Mouse (Mus musculus): ENCODE data around the gene Flnc. TPM values are rescaled to one million over a fixed set of nuclear protein-coding genes. Genes with fewer than 3 reads are reported as not detected.
A peak's percentile ranks its signal among the peaks of the same experiment; 100 is the strongest.

Gene Flnc
- total and polyA plus RNA-seq, 2 experiments from 2014 or later = 1.2 to 11.1 TPM

GRCm38 (mm10) chr6:29507447-29508309 lies 74.6 kb downstream of the Flnc start, which contains the start of gene Kcp:
Kcp (minus strand) TSS chr6:29507952.
- Histone ChIP-seq H3K36me3 (ENCODE audit: insufficient read depth, low read length) (no peaks in the 10 kb centered on the region), H3K9ac (replicated peaks; ENCODE audit: low read length, poor library complexity, severe bottlenecking) (peak within 1 kb of the TSS; percentile 50), H3K4me3 (ENCODE audit: low read depth, low read length) (peak within 1 kb of the TSS; percentile 47), H3K27ac (ENCODE audit: low read depth, low read length) (no peak within 1 kb of the TSS), H3K27me3 (ENCODE audit: insufficient read depth, low read length) (peaks cover 19% of the 10 kb centered on the region; the same call in 1 of the 2 replicates), H3K4me1 (ENCODE audit: insufficient read depth, low read length) (peaks cover under 1% of the 10 kb centered on the region; the same call in 1 of the 2 replicates), H3K4me2 (ENCODE audit: low read depth, low read length, poor library complexity, severe bottlenecking) (peak within 1 kb of the TSS; percentile 62), H3K9me3 (ENCODE audit: low read length) (no peaks in the 10 kb centered on the region)
- no peak for TF ChIP-seq CTCF (IDR thresholded peaks at IDR 0.05)
- DNase-seq (ENCODE audit: low spot score) = no peak
- WGBS = 3% methylated on average over 40 of the region's 47 CpGs
- ATAC-seq (ENCODE audit: low FRiP score) = peak; percentile 44; the same call in 1 of the 2 replicates

GRCm38 (mm10) chr6:29509086-29509485 lies 76.0 kb downstream of the Flnc start:
- H3K27ac ChIP-seq (ENCODE audit: low read depth, low read length) = no peak overlapping the region

More at GRCm38 (mm10) chr6:29509086-29509485, 76.0 kb downstream of the Flnc start:
- Histone ChIP-seq H3K4me2 (ENCODE audit: low read depth, low read length, poor library complexity, severe bottlenecking) (no peak overlapping the region), H3K4me3 (ENCODE audit: low read depth, low read length) (no peak overlapping the region), H3K4me1 (ENCODE audit: insufficient read depth, low read length) (peaks cover 2% of the 10 kb centered on the region; the same call in 1 of the 2 replicates), H3K9me3 (ENCODE audit: low read length) (no peaks in the 10 kb centered on the region), H3K9ac (replicated peaks; ENCODE audit: low read length, poor library complexity, severe bottlenecking) (no peak overlapping the region), H3K36me3 (ENCODE audit: insufficient read depth, low read length) (no peaks in the 10 kb centered on the region), H3K27me3 (ENCODE audit: insufficient read depth, low read length) (peaks cover 19% of the 10 kb centered on the region; the same call in 1 of the 2 replicates)
- 52% methylated on average over 2 of the region's 2 CpGs for WGBS
- ATAC-seq (ENCODE audit: low FRiP score) (no peak), DNase-seq (ENCODE audit: low spot score) (no peak)
- TF ChIP-seq CTCF (IDR thresholded peaks at IDR 0.05) = no peak

Small RNA genes within 50 kb of the gene (microRNA-seq; reads per million reads assigned to microRNA genes)
- not detected for gene Gm26220 (ENCODE audit: borderline number of aligned reads)
- gene Gm44354 (ENCODE audit: borderline number of aligned reads) = not detected

Other genes with a start within 250 kb of the Flnc start
- gene Impdh1, start 216.9 kb upstream of the Flnc start, total RNA-seq (2014; rRNA removed) = 35.6 and 37.5 TPM in 2 replicates
- 60.6 and 62.1 TPM in 2 replicates for gene Impdh1, start 216.9 kb upstream of the Flnc start, polyA plus RNA-seq (2015; fragmentation: Nextera tagmentation; extraction: Ambion mirVana)
- 14.4 and 21.2 TPM in 2 replicates for gene Hilpda, start 160.8 kb upstream of the Flnc start, total RNA-seq (2014; rRNA removed)
- 24.2 and 25.4 TPM in 2 replicates for gene Hilpda, start 160.8 kb upstream of the Flnc start, polyA plus RNA-seq (2015; fragmentation: Nextera tagmentation; extraction: Ambion mirVana)
- 0.44 and 0.52 TPM in 2 replicates for gene Fam71f2, start 153.7 kb upstream of the Flnc start, total RNA-seq (2014; rRNA removed)
- gene Fam71f2, start 153.7 kb upstream of the Flnc start, polyA plus RNA-seq (2015; fragmentation: Nextera tagmentation; extraction: Ambion mirVana) = 0.52 and 0.58 TPM in 2 replicates
- gene Fam71f1, start 114.1 kb upstream of the Flnc start, total RNA-seq (2014; rRNA removed) = not detected in 2 replicates
- gene Fam71f1, start 114.1 kb upstream of the Flnc start, polyA plus RNA-seq (2015; fragmentation: Nextera tagmentation; extraction: Ambion mirVana) = not detected in 2 replicates
- gene Calu, start 85.2 kb upstream of the Flnc start, total RNA-seq (2014; rRNA removed) = 124 and 142 TPM in 2 replicates
- 124 and 131 TPM in 2 replicates for gene Calu, start 85.2 kb upstream of the Flnc start, polyA plus RNA-seq (2015; fragmentation: Nextera tagmentation; extraction: Ambion mirVana)
- 0.11 and 0.14 TPM in 2 replicates for gene Opn1sw, start 44.8 kb upstream of the Flnc start, total RNA-seq (2014; rRNA removed)
- 0.15 and 0.56 TPM in 2 replicates for gene Opn1sw, start 44.8 kb upstream of the Flnc start, polyA plus RNA-seq (2015; fragmentation: Nextera tagmentation; extraction: Ambion mirVana)
- gene Ccdc136, start 36.9 kb upstream of the Flnc start, total RNA-seq (2014; rRNA removed) = 54.4 and 77.6 TPM in 2 replicates
- 50.8 and 51.9 TPM in 2 replicates for gene Ccdc136, start 36.9 kb upstream of the Flnc start, polyA plus RNA-seq (2015; fragmentation: Nextera tagmentation; extraction: Ambion mirVana)
- 262 and 302 TPM in 2 replicates for gene Atp6v1f, start 34.5 kb downstream of the Flnc start, total RNA-seq (2014; rRNA removed)
- 361 and 388 TPM in 2 replicates for gene Atp6v1f, start 34.5 kb downstream of the Flnc start, polyA plus RNA-seq (2015; fragmentation: Nextera tagmentation; extraction: Ambion mirVana)
- 2.6 TPM in 1 of 2 replicates, not detected in the other for gene Atp6v1fnb, start 38.2 kb downstream of the Flnc start, total RNA-seq (2014; rRNA removed)
- gene Atp6v1fnb, start 38.2 kb downstream of the Flnc start, polyA plus RNA-seq (2015; fragmentation: Nextera tagmentation; extraction: Ambion mirVana) = 0.32 and 0.72 TPM in 2 replicates
- gene Kcp, start 74.7 kb downstream of the Flnc start, total RNA-seq (2014; rRNA removed) = 16.3 and 27.0 TPM in 2 replicates
- 8.9 and 9.0 TPM in 2 replicates for gene Kcp, start 74.7 kb downstream of the Flnc start, polyA plus RNA-seq (2015; fragmentation: Nextera tagmentation; extraction: Ambion mirVana)
- 3.2 and 3.5 TPM in 2 replicates for gene Irf5, start 93.4 kb downstream of the Flnc start, total RNA-seq (2014; rRNA removed)
- gene Irf5, start 93.4 kb downstream of the Flnc start, polyA plus RNA-seq (2015; fragmentation: Nextera tagmentation; extraction: Ambion mirVana) = 1.7 and 2.0 TPM in 2 replicates
- 72.6 and 81.0 TPM in 2 replicates for gene Tnpo3, start 176.6 kb downstream of the Flnc start, total RNA-seq (2014; rRNA removed)
- 56.9 and 57.9 TPM in 2 replicates for gene Tnpo3, start 176.6 kb downstream of the Flnc start, polyA plus RNA-seq (2015; fragmentation: Nextera tagmentation; extraction: Ambion mirVana)

All from midbrain, postnatal 0 days (tissue).